Mouse (Mus musculus) limb, embryonic 11.5 days (tissue): ENCODE results near the gene Sdhb. TPM values are rescaled to one million over a fixed set of nuclear protein-coding genes. Genes with fewer than 3 reads are reported as not detected.

Source experiments
- ATAC-seq: fragments of 200-750 bp; cut with Nextera tagmentation; 2 replicates; pipeline ENCODE4 v1.8.0; 2017; ENCODE audit warnings: low read depth; ENCODE audit not compliant: insufficient number of reproducible peaks, low FRiP score, low TSS enrichment
- DNase-seq: peaks from one replicate; pipeline ENCODE4 v3.0.0-alpha.2; 2015; ENCODE audit warnings: low spot score
- H3K27ac ChIP-seq: fragments of 300-500 bp; sonication (generic); replicated peaks from 2 replicates; pipeline ENCODE4 v1.5.1; 2014; ENCODE audit warnings: low read depth, mild to moderate bottlenecking, low read length
- H3K27me3 ChIP-seq: fragments of 300-500 bp; sonication (generic); 2 replicates; pipeline ENCODE4 v1.6.1; 2014; ENCODE audit warnings: mild to moderate bottlenecking, low read length, mixed read lengths; ENCODE audit not compliant: control insufficient read depth, insufficient read depth
- H3K36me3 ChIP-seq: fragments of 300-500 bp; sonication (generic); 2 replicates; pipeline ENCODE4 v1.6.1; 2014; ENCODE audit warnings: mild to moderate bottlenecking, low read length, moderate library complexity, mixed read lengths; ENCODE audit not compliant: control insufficient read depth, insufficient read depth
- H3K4me1 ChIP-seq: fragments of 300-500 bp; sonication (generic); 2 replicates; pipeline ENCODE4 v1.6.1; 2014; ENCODE audit warnings: low read length, mixed read lengths; ENCODE audit not compliant: control insufficient read depth, insufficient read depth
- H3K4me2 ChIP-seq: fragments of 300-500 bp; sonication (generic); 2 replicates; pipeline ENCODE4 v1.6.1; 2014; ENCODE audit warnings: low read depth, mild to moderate bottlenecking, moderate library complexity; ENCODE audit not compliant: severe bottlenecking
- H3K4me3 ChIP-seq: fragments of 300-500 bp; sonication (generic); 2 replicates; pipeline ENCODE4 v1.5.1; 2014; ENCODE audit warnings: low read depth, low read length
- H3K9ac ChIP-seq: fragments of 300-500 bp; sonication (generic); 2 replicates; pipeline ENCODE4 v1.6.1; 2014; ENCODE audit warnings: mild to moderate bottlenecking, low read length
- H3K9me3 ChIP-seq: fragments of 300-500 bp; sonication (generic); 2 replicates; pipeline ENCODE4 v1.6.1; 2016; ENCODE audit warnings: low read length; ENCODE audit not compliant: control insufficient read depth
- WGBS: fragments of 180-500 bp; shearing (Covaris S2); extraction: QIAGEN DNeasy Blood & Tissue Kit; methylation state at CpG from one replicate; pipeline ENCODE4 v1.1.7; 2014; 5-methylcytosine and 5-hydroxymethylcytosine counted together
- polyA plus RNA-seq: library from polyadenylated mRNA; unstranded; fragments of >200 nt; fragmentation: Nextera tagmentation; extraction: Ambion mirVana; gene quantifications from 2 replicates; pipeline ENCODE4 v1.2.1, GENCODE M21; 2014

Gene Sdhb
- polyA plus RNA-seq, 1 experiment from 2014 or later: 421 TPM

GRCm38 (mm10) chr4:140919974-140920836 is 40.8 kb upstream of the Sdhb start:
- Histone ChIP-seq H3K9ac (no peak overlapping the region), H3K9me3 (no peaks in the 10 kb centered on the region), H3K4me1 (0 out of 2 replicates have a peak, but pooled peaks cover 5% of the 10 kb centered on the region), H3K36me3 (no peaks in the 10 kb centered on the region), H3K4me3 (no peak overlapping the region), H3K27ac (no peak overlapping the region), H3K4me2 (no peak overlapping the region), H3K27me3 (no peaks in the 10 kb centered on the region)
- DNase-seq: no peak
- no peak for ATAC-seq
- 70% methylated on average over 11 of the region's 11 CpGs for WGBS

- Histone ChIP-seq H3K4me1 (peaks cover 10% of the 10 kb centered on the region; the same call in 1 of the 2 replicates), H3K27ac (no peak overlapping the region)
- WGBS: 69% methylated on average over 5 of the region's 5 CpGs
Measured at GRCm38 (mm10) chr4:140922508-140922907, 38.5 kb upstream of the Sdhb start.

GRCm38 (mm10) chr4:140925648-140926047 is 35.4 kb upstream of the Sdhb start:
- DNase-seq (no peak), ATAC-seq (no peak)
- no peak overlapping the region for H3K4me2 ChIP-seq
- no peak overlapping the region for H3K4me3 ChIP-seq
- no peaks in the 10 kb centered on the region for H3K9me3 ChIP-seq
- no peak overlapping the region for H3K9ac ChIP-seq
- 39% methylated on average over 8 of the region's 8 CpGs for WGBS
- H3K36me3 ChIP-seq: no peaks in the 10 kb centered on the region
- H3K4me1 ChIP-seq: peaks cover 10% of the 10 kb centered on the region; the same call in 1 of the 2 replicates
- H3K27me3 ChIP-seq: no peaks in the 10 kb centered on the region
- no peak overlapping the region for H3K27ac ChIP-seq

More at GRCm38 (mm10) chr4:140922508-140922907, 38.5 kb upstream of the Sdhb start:
- DNase-seq (no peak), ATAC-seq (0 out of 2 replicates have a peak, but pooled peaks have one; percentile 21)
- Histone ChIP-seq H3K27me3 (no peaks in the 10 kb centered on the region), H3K4me2 (no peak overlapping the region), H3K9ac (no peak overlapping the region), H3K36me3 (no peaks in the 10 kb centered on the region), H3K4me3 (no peak overlapping the region), H3K9me3 (no peaks in the 10 kb centered on the region)

- no peak for ATAC-seq
- Histone ChIP-seq H3K9ac (no peak overlapping the region), H3K9me3 (no peaks in the 10 kb centered on the region), H3K4me2 (no peak overlapping the region), H3K27me3 (no peaks in the 10 kb centered on the region), H3K27ac (no peak overlapping the region), H3K4me3 (no peak overlapping the region), H3K4me1 (peaks cover 6% of the 10 kb centered on the region; the same call in 1 of the 2 replicates), H3K36me3 (no peaks in the 10 kb centered on the region)
- 83% methylated on average over 9 of the region's 9 CpGs for WGBS
- DNase-seq: no peak
Measured at GRCm38 (mm10) chr4:140928349-140928748, 32.7 kb upstream of the Sdhb start.

- Histone ChIP-seq H3K36me3 (no peaks in the 10 kb centered on the region), H3K27me3 (no peaks in the 10 kb centered on the region), H3K4me3 (no peak overlapping the region), H3K4me1 (peaks cover 6% of the 10 kb centered on the region; the same call in 1 of the 2 replicates), H3K27ac (no peak overlapping the region), H3K4me2 (no peak overlapping the region), H3K9me3 (no peaks in the 10 kb centered on the region), H3K9ac (no peak overlapping the region)
- DNase-seq: no peak
- no peak for ATAC-seq
- WGBS: 86% methylated on average over 8 of the region's 8 CpGs
Measured at GRCm38 (mm10) chr4:140929745-140930144, 31.3 kb upstream of the Sdhb start.

GRCm38 (mm10) chr4:140930900-140931470 is 30.0 kb upstream of the Sdhb start:
- DNase-seq (no peak), ATAC-seq (no peak)
- Histone ChIP-seq H3K4me2 (no peak overlapping the region), H3K9me3 (no peaks in the 10 kb centered on the region), H3K27me3 (no peaks in the 10 kb centered on the region), H3K27ac (no peak overlapping the region), H3K4me3 (no peak overlapping the region), H3K36me3 (no peaks in the 10 kb centered on the region), H3K4me1 (0 out of 2 replicates have a peak, but pooled peaks cover 1% of the 10 kb centered on the region), H3K9ac (no peak overlapping the region)
- WGBS: 73% methylated on average over 10 of the region's 10 CpGs

- Histone ChIP-seq H3K9ac (peak overlapping the region; percentile 7; the same call in 1 of the 2 replicates), H3K4me2 (no peak overlapping the region), H3K9me3 (no peaks in the 10 kb centered on the region), H3K4me3 (no peak overlapping the region), H3K36me3 (no peaks in the 10 kb centered on the region), H3K4me1 (no peaks in the 10 kb centered on the region), H3K27me3 (no peaks in the 10 kb centered on the region), H3K27ac (no peak overlapping the region)
- no peak for ATAC-seq
- 74% methylated on average over 9 of the region's 9 CpGs for WGBS
- no peak for DNase-seq
Measured at GRCm38 (mm10) chr4:140935643-140936042, 25.4 kb upstream of the Sdhb start.

GRCm38 (mm10) chr4:140944356-140944755 is 16.6 kb upstream of the Sdhb start:
- Histone ChIP-seq H3K4me1 (no peaks in the 10 kb centered on the region), H3K4me3 (no peak overlapping the region), H3K27me3 (no peaks in the 10 kb centered on the region), H3K36me3 (no peaks in the 10 kb centered on the region), H3K4me2 (no peak overlapping the region), H3K9ac (no peak overlapping the region), H3K27ac (no peak overlapping the region), H3K9me3 (no peaks in the 10 kb centered on the region)
- no peak for DNase-seq
- no peak for ATAC-seq
- 93% methylated on average over 12 of the region's 12 CpGs for WGBS
